Mouse (Mus musculus) limb, embryonic 12.5 days (tissue): ENCODE data around the gene Spata31d1b. TPM values are rescaled to one million over a fixed set of nuclear protein-coding genes. Genes with fewer than 3 reads are reported as not detected.
"Not testable (repeated sequence)": the region's sequence is repeated elsewhere in the genome, so short reads cannot be mapped to it uniquely, and the experiment has no call there.

ENCODE experiments used
- ATAC-seq: fragments of 200-750 bp; cut with Nextera tagmentation; 2 replicates; pipeline ENCODE4 v1.8.0; 2017; ENCODE audit warnings: low read depth, moderate TSS enrichment; ENCODE audit not compliant: insufficient number of reproducible peaks, insufficient read depth, low FRiP score, low TSS enrichment
- H3K27ac ChIP-seq: fragments of 300-500 bp; sonication (generic); 2 replicates; pipeline ENCODE4 v1.5.1; 2016; ENCODE audit warnings: mild to moderate bottlenecking, moderate library complexity
- H3K27me3 ChIP-seq: fragments of 300-500 bp; sonication (generic); 2 replicates; pipeline ENCODE4 v1.6.1; 2016; ENCODE audit warnings: mild to moderate bottlenecking, moderate library complexity
- H3K36me3 ChIP-seq: fragments of 300-500 bp; sonication (generic); 2 replicates; pipeline ENCODE4 v1.6.1; 2016; ENCODE audit warnings: mild to moderate bottlenecking, moderate library complexity
- H3K4me1 ChIP-seq: fragments of 300-500 bp; sonication (generic); replicated peaks from 2 replicates; pipeline ENCODE4 v1.6.1; 2016
- H3K4me2 ChIP-seq: fragments of 300-500 bp; sonication (generic); 2 replicates; pipeline ENCODE4 v1.6.1; 2016; ENCODE audit warnings: mild to moderate bottlenecking, moderate library complexity
- H3K4me3 ChIP-seq: fragments of 300-500 bp; sonication (generic); replicated peaks from 2 replicates; pipeline ENCODE4 v1.5.1; 2016; ENCODE audit warnings: mild to moderate bottlenecking
- H3K9ac ChIP-seq: fragments of 300-500 bp; sonication (generic); replicated peaks from 2 replicates; pipeline ENCODE4 v1.6.1; 2016; ENCODE audit warnings: mild to moderate bottlenecking, moderate library complexity
- H3K9me3 ChIP-seq: fragments of 300-500 bp; sonication (generic); 2 replicates; pipeline ENCODE4 v1.6.1; 2016; ENCODE audit warnings: mild to moderate bottlenecking, moderate library complexity
- WGBS: fragments of 180-500 bp; shearing (Covaris S2); methylation state at CpG from one replicate; pipeline ENCODE4 v1.1.7; 2016; 5-methylcytosine and 5-hydroxymethylcytosine counted together
- polyA plus RNA-seq: library from polyadenylated mRNA; unstranded; fragments of >200 nt; fragmentation: Nextera tagmentation; extraction: Ambion mirVana; gene quantifications from 2 replicates; pipeline ENCODE4 v1.2.1, GENCODE M21; 2016

Gene Spata31d1b
- polyA plus RNA-seq, 1 experiment from 2014 or later = not detected

DNA sequence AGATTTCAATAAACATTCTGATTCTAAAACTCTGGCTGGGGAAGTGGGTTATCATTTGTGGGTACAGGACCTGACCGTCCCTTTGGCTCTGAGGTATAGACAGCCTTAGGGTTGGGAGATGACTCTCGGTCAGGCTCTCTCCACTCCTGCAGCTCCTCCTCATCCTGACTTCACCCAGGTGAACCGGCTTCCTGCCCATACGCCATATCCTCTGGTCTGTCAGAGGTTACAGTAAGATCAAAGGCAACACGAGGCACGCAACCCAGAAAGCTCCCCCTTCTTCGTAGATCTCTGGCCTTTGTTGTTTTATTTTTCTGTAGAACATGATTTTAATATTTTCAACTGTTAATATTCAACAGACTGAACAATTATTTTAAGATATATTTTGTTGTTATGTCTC lies 16.3 kb upstream of the Spata31d1b start:
- no peak for ATAC-seq
- Histone ChIP-seq H3K4me2 (no peak overlapping the region), H3K4me1 (no peaks in the 10 kb centered on the region), H3K27me3 (no peaks in the 10 kb centered on the region), H3K4me3 (no peak overlapping the region), H3K27ac (no peak overlapping the region), H3K36me3 (no peaks in the 10 kb centered on the region), H3K9me3 (peaks cover 4% of the 10 kb centered on the region; the same call in 1 of the 2 replicates), H3K9ac (no peak overlapping the region)
- 76% methylated on average over 7 of the region's 7 CpGs for WGBS

DNA sequence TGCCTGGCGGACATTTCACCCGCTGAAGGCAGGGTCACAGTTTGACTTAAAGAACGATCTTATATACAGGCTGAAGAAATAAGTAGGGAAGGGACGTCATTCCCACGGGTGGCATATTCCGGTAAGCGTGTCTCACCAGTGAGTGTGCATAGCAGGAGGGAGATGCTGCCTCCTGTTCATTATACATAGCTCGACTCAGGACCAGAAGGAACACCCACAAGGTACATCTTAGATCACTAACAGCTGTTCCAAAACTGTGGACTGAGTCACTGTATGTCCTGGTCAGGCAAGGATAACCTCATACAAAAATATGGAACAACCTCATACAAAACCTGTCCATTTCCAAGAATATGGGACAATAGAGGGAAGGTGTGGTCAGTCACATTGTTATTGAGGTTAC lies 13.0 kb upstream of the Spata31d1b start:
- WGBS = 94% methylated on average over 8 of the region's 8 CpGs
- no peak overlapping the region for H3K9ac ChIP-seq
- no peak for ATAC-seq
- H3K4me1 ChIP-seq = no peaks in the 10 kb centered on the region
- H3K4me2 ChIP-seq = no peak overlapping the region
- no peaks in the 10 kb centered on the region for H3K36me3 ChIP-seq
- H3K27me3 ChIP-seq = no peaks in the 10 kb centered on the region; the same call in 1 of the 2 replicates
- H3K27ac ChIP-seq = no peak overlapping the region
- H3K9me3 ChIP-seq = no peaks in the 10 kb centered on the region
- H3K4me3 ChIP-seq = no peak overlapping the region

DNA sequence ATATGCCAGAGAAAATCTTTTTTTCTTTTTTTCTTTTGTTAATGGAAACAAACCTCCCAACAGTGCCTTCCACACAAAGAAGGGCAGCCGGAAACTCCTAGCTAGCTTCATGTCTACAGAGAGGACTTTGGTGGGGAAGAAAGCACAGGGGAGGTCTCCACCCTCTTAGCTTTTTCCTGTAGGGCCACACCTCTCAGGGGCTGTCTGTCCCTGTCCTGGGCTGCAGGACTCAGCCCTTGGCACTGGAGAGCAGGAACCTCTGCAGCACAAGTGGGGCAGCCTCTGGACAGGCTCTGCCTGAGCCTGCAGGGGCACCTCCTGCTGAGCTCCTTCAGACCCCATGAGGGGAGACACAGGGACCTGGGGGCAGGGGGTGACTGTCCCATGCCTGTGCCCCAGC lies 11.9 kb upstream of the Spata31d1b start:
- not testable (repeated sequence) for H3K9me3 ChIP-seq, H3K4me1 ChIP-seq, H3K27ac ChIP-seq, H3K36me3 ChIP-seq, H3K4me3 ChIP-seq, H3K4me2 ChIP-seq, ATAC-seq, H3K9ac ChIP-seq, H3K27me3 ChIP-seq
- WGBS = 64% methylated on average over 1 of the region's 1 CpGs

DNA sequence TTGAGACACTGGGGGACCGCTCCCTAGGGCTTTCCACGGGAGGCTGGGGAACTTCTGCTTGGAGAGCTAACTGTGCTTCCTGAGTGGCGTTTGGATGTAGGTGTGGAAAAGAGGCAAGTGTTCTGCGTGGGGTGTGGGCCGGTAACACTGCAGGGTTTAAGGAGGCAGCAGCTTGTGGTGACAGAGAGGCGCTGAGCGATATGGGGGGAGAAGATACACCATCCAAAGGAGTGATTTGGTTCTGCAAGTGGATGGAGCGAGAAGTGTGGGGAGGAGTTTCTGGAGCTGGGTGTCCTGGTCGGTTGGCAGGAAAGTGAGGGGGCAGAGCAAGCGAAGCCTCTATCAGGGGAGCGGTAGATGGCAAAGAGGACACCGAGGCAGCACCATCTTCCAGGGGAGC lies 8.6 kb upstream of the Spata31d1b start:
- no peak overlapping the region for H3K4me2 ChIP-seq
- no peak for ATAC-seq
- no peaks in the 10 kb centered on the region for H3K4me1 ChIP-seq
- no peak overlapping the region for H3K4me3 ChIP-seq
- H3K36me3 ChIP-seq = no peaks in the 10 kb centered on the region
- H3K9me3 ChIP-seq = no peaks in the 10 kb centered on the region
- no peak overlapping the region for H3K9ac ChIP-seq
- H3K27ac ChIP-seq = no peak overlapping the region
- 87% methylated on average over 12 of the region's 12 CpGs for WGBS
- H3K27me3 ChIP-seq = no peaks in the 10 kb centered on the region; the same call in 1 of the 2 replicates

GRCm38 (mm10) chr13:59704562-59704961 lies 7.5 kb upstream of the Spata31d1b start:
- no peak for ATAC-seq
- Histone ChIP-seq H3K4me2 (no peak overlapping the region), H3K9ac (no peak overlapping the region), H3K27ac (no peak overlapping the region), H3K9me3 (no peaks in the 10 kb centered on the region), H3K4me1 (no peaks in the 10 kb centered on the region), H3K36me3 (no peaks in the 10 kb centered on the region), H3K4me3 (no peak overlapping the region), H3K27me3 (no peaks in the 10 kb centered on the region; the same call in 1 of the 2 replicates)
- 55% methylated on average over 12 of the region's 12 CpGs for WGBS

DNA sequence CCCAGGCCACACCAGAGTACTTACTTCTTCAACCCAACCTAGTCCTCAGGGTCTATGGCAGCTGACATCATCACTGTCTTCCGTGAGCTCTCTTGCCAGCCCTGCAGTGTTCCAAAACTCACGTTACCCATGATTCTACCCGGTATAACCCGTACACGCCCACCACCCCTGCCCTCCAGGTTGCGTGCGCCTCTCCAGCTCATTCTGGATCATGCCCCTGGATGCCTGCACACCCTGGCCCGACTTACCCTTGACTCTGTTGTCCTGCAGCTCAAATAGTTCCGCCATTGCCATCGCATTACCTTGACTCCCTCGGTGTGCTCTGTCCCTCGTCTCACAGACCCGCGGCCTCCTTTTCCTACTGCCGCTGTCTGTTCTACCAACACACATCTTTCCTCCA lies 1.9 kb upstream of the Spata31d1b start, which contains the start of gene Spata31d1a:
Gene Spata31d1a (minus strand): TSS at position 101 of the 400 bp plus-strand sequence.
- Histone ChIP-seq H3K36me3 (no peaks in the 10 kb centered on the region), H3K4me1 (no peaks in the 10 kb centered on the region), H3K4me3 (no peak within 1 kb of the TSS), H3K27ac (no peak within 1 kb of the TSS), H3K9me3 (no peaks in the 10 kb centered on the region), H3K9ac (no peak within 1 kb of the TSS), H3K27me3 (peaks cover 7% of the 10 kb centered on the region; the same call in 1 of the 2 replicates), H3K4me2 (no peak within 1 kb of the TSS)
- WGBS = 92% methylated on average over 15 of the region's 15 CpGs
- no peak for ATAC-seq

DNA sequence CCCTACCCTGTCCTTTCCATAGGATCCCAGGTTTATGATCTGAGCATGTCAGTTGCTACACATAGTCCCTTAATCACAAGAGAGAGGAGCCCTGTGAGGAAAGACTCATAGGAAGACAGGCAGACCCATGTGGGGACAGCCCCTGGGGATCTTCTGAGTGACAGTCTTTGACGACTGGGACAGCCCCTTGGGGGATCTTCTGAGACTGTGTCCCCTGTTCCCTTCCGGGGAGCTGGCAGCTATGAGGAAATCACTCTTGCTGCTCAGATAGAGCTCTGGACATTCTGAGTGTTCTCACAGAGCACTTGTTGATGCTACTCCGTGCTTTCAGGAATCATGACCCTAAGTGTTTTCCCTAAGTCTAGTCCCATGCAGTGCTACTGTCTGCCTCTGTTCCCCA lies 1.6 kb downstream of the Spata31d1b start:
- Histone ChIP-seq H3K27me3 (peaks cover 7% of the 10 kb centered on the region; the same call in 1 of the 2 replicates), H3K9ac (no peak overlapping the region), H3K4me2 (no peak overlapping the region), H3K4me1 (no peaks in the 10 kb centered on the region), H3K4me3 (no peak overlapping the region), H3K36me3 (no peaks in the 10 kb centered on the region), H3K9me3 (no peaks in the 10 kb centered on the region), H3K27ac (no peak overlapping the region)
- ATAC-seq = no peak
- 47% methylated on average over 3 of the region's 3 CpGs for WGBS

GRCm38 (mm10) chr13:59718857-59719440 lies 6.9 kb downstream of the Spata31d1b start:
- not testable (repeated sequence) for H3K9ac ChIP-seq, H3K4me1 ChIP-seq, H3K9me3 ChIP-seq, ATAC-seq, H3K27me3 ChIP-seq, H3K27ac ChIP-seq, H3K4me2 ChIP-seq, H3K4me3 ChIP-seq, H3K36me3 ChIP-seq
- WGBS = 39% methylated on average over 6 of the region's 6 CpGs

DNA sequence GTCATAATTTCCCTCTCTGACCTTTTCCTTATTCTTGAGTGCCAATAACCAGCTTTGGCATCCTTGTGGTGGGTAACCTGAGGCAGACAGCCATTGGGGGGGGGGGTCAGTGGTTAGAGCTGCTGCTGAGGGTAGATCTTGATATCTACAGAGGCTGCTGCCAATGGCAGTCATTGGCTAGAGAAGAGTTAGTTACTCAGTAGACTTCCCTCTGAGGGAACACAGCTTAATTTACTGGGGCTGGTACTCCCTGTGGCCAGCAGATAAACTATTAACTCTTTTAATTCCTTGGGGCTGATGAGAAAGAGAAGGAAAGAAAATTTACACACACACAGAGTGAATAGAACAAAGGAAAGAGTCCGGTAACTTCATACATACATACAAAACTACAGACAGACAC lies 7.4 kb downstream of the Spata31d1b start:
- Histone ChIP-seq H3K9ac (no peak overlapping the region), H3K27me3 (0 out of 2 replicates have a peak, but pooled peaks cover 2% of the 10 kb centered on the region), H3K4me2 (no peak overlapping the region), H3K9me3 (no peaks in the 10 kb centered on the region), H3K4me1 (peaks cover 7% of the 10 kb centered on the region; the same call in 1 of the 2 replicates), H3K27ac (no peak overlapping the region), H3K4me3 (no peak overlapping the region), H3K36me3 (no peaks in the 10 kb centered on the region)
- WGBS = 95% methylated on average over 1 of the region's 1 CpGs
- no peak for ATAC-seq

DNA sequence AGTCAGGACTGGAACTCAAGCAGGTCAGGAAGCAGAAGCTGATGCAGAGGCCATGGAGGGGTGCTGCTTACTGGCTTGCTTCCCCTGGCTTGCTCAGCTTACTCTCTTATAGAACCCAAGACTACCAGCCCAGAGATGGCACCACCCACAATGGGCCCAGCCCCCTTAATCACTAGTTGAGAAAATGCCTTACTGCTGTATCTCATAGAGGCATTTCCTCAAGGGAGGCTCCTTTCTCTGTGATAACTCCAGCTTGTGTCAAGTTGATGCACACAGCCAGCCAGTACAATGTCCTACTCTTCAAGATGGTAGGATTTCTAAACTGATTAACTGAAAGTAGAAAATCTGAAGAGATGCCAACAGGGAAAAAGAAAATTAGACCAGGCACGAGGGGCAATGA lies 10.0 kb downstream of the Spata31d1b start:
- not testable (repeated sequence) for ATAC-seq, H3K36me3 ChIP-seq, H3K9ac ChIP-seq, H3K9me3 ChIP-seq, H3K4me3 ChIP-seq, H3K27ac ChIP-seq, H3K4me2 ChIP-seq
- WGBS = 83% methylated on average over 1 of the region's 1 CpGs
- Histone ChIP-seq H3K4me1 (peaks cover 18% of the 10 kb centered on the region; the same call in 1 of the 2 replicates), H3K27me3 (0 out of 2 replicates have a peak, but pooled peaks cover 12% of the 10 kb centered on the region)

- Histone ChIP-seq H3K27ac (no peak overlapping the region), H3K27me3 (peaks cover 15% of the 10 kb centered on the region), H3K4me3 (peak overlapping the region; percentile 21), H3K9ac (peak overlapping the region; percentile 37; the same call in 1 of the 2 replicates), H3K9me3 (no peaks in the 10 kb centered on the region), H3K4me2 (peak overlapping the region; percentile 52), H3K4me1 (peaks cover 11% of the 10 kb centered on the region; the same call in 1 of the 2 replicates), H3K36me3 (no peaks in the 10 kb centered on the region)
- 29% methylated on average over 29 of the region's 29 CpGs for WGBS
- no peak for ATAC-seq
Measured at GRCm38 (mm10) chr13:59726139-59726867, 14.2 kb downstream of the Spata31d1b start.
